Mouse (Mus musculus) kidney, adult 2 months (tissue): Measurements from ENCODE around the gene Uqcr11. TPM values are rescaled to one million over a fixed set of nuclear protein-coding genes. Genes with fewer than 3 reads are reported as not detected.

Experiments used
- DNase-seq: peaks from one replicate; pipeline ENCODE4 v3.0.0; 2021
- H3K27ac ChIP-seq: fragments of 200-500 bp; 2 replicates; pipeline ENCODE4 v1.5.1; 2012; ENCODE audit warnings: low read depth, low read length, control low read depth, inconsistent platforms; ENCODE audit not compliant: insufficient read depth
- H3K27me3 ChIP-seq: fragments of 200-500 bp; replicated peaks from 2 replicates; pipeline ENCODE4 v1.6.1; 2012; ENCODE audit warnings: mild to moderate bottlenecking, moderate library complexity, low read length, inconsistent platforms; ENCODE audit not compliant: control insufficient read depth, insufficient read depth
- H3K36me3 ChIP-seq: fragments of 200-500 bp; 2 replicates; pipeline ENCODE4 v1.6.1; 2012; ENCODE audit warnings: mild to moderate bottlenecking, moderate library complexity, low read length, inconsistent platforms; ENCODE audit not compliant: control insufficient read depth, insufficient read depth
- H3K4me1 ChIP-seq: fragments of 200-500 bp; 2 replicates; pipeline ENCODE4 v1.6.1; 2011; ENCODE audit warnings: low read length; ENCODE audit not compliant: control insufficient read depth, insufficient read depth
- H3K4me3 ChIP-seq: fragments of 200-500 bp; 2 replicates; pipeline ENCODE4 v1.5.1; 2011; ENCODE audit warnings: mild to moderate bottlenecking, low read depth, low read length, control low read depth; ENCODE audit not compliant: insufficient read depth
- CTCF ChIP-seq: fragments of 200-500 bp; conservative IDR thresholded peaks from 2 replicates; pipeline ENCODE4 v1.5.1; 2011; ENCODE audit warnings: low read depth, mild to moderate bottlenecking, control low read depth, low read length, moderate library complexity, mixed read lengths; ENCODE audit not compliant: insufficient read depth, insufficient read length
- POLR2A ChIP-seq: fragments of 200-500 bp; IDR thresholded peaks from one replicate; pipeline ENCODE4 v1.6.1; 2011; ENCODE audit warnings: low read depth, low read length, control low read depth
- whole genome bisulfite sequencing: fragments of 180-500 bp; shearing (Covaris S2); methylation state at CpG from one replicate; pipeline ENCODE4 v1.1.7; 2018; 5-methylcytosine and 5-hydroxymethylcytosine counted together
- polyA plus RNA-seq: library from polyadenylated mRNA; depleted of rRNA; stranded (reverse); fragments of >200 nt; gene quantifications from 2 replicates; pipeline ENCODE4 v1.2.3, GENCODE M21; 2012

Uqcr11 gene
- polyA plus RNA-seq, 1 experiment = 3,968 TPM

DNA sequence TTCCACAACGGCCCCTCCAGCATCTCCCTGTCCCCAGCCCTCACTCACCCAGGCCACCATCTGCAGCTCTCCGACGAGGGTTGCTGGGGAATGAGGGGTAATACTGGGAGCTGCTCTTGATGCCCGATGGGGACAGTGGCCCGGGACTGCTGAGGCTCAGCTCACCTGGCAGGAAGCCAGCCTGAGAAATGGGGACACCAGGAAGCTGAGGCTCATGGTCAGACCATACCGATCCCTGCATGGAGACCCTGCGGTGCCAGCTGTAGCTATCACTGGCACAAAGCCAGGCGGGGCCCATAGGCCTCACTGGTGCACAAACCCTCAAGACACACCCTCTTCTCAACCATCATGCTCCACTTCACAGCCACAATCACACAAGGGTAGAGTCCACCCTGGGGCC is 12.8 kb upstream of the Uqcr11 start:
- 80% methylated on average over 8 of the region's 8 CpGs for WGBS
- H3K27ac ChIP-seq = no peak overlapping the region
- no peak for DNase-seq
- peaks cover 1% of the 10 kb centered on the region; the same call in 1 of the 2 replicates for H3K36me3 ChIP-seq
- no peaks in the 10 kb centered on the region for H3K27me3 ChIP-seq
- no peak overlapping the region for H3K4me3 ChIP-seq
- no peaks in the 10 kb centered on the region for H3K4me1 ChIP-seq
- TF ChIP-seq CTCF (no peak), POLR2A (no peak)

DNA sequence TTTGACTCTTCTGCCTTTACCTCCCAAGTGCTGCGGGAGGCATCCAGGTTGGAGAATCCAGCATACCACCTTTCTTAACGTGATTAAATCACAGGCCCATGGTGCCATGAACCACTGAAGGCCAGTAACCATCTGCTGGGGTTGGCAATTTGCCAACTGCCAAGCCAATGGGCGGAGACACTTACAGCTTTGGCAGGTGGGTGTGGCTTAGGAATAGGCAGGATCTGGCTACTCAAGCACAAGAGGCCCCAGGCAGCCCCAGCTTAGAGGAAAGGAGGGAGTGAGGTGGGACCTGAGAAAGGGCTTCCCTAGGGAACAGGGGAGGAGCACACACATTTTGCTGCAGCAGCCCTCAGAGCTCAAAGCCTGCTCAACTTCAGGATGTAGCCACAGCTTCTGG is 11.7 kb upstream of the Uqcr11 start:
- Histone ChIP-seq H3K4me3 (no peak overlapping the region), H3K27ac (no peak overlapping the region), H3K27me3 (no peaks in the 10 kb centered on the region), H3K4me1 (no peaks in the 10 kb centered on the region), H3K36me3 (peaks cover 1% of the 10 kb centered on the region; the same call in 1 of the 2 replicates)
- WGBS = 54% methylated on average over 3 of the region's 3 CpGs
- DNase-seq = peak; percentile 56
- no peak for TF ChIP-seq CTCF
- TF ChIP-seq POLR2A = no peak

DNA sequence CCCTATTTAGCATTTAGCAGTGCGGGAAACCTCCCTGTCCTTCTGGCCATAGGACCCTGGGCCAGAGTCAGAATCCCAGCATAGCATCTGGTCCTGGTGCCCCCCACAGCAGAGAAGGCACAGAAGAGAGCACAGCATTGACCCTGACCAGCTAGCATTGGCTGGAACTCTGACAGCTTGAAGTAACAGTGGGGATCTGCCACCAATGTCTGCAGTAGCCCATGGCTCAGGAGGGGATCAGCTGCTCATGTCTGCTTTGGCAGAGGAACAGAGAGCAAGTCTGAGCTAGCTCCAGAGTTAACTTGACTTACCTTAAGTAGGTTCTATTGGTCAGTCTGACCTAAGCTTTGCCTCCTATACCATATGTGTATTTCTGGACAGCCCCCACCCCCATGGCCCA is 11.2 kb upstream of the Uqcr11 start:
- whole genome bisulfite sequencing = 89% methylated on average over 1 of the region's 1 CpGs
- Histone ChIP-seq H3K27ac (no peak overlapping the region), H3K27me3 (no peaks in the 10 kb centered on the region), H3K36me3 (peaks cover 1% of the 10 kb centered on the region; the same call in 1 of the 2 replicates), H3K4me1 (no peaks in the 10 kb centered on the region), H3K4me3 (no peak overlapping the region)
- no peak for DNase-seq
- TF ChIP-seq POLR2A = no peak

DNA sequence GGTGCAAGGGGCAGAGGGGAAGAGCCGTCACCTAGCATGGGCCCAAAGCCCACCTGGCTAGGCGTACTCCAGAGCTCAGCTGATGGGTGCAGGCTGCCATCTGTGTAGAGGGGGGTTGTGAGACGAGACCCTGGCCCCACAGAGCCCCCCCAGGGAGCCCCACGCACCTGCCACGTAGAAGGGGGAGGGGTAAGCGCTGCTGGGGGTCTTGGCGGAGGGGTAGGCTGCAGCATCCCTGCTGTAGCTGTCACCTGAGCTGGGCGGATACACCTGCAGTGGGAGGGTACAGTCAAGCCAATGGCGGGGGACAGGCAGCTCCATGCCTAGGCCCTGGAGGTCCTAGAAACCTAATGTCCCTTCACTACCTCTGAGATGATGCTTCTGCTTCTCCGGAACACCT is 10.7 kb upstream of the Uqcr11 start:
- TF ChIP-seq POLR2A (no peak), CTCF (no peak)
- WGBS = 95% methylated on average over 10 of the region's 10 CpGs
- H3K4me1 ChIP-seq = no peaks in the 10 kb centered on the region
- no peaks in the 10 kb centered on the region for H3K27me3 ChIP-seq
- H3K27ac ChIP-seq = no peak overlapping the region
- no peak overlapping the region for H3K4me3 ChIP-seq
- H3K36me3 ChIP-seq = peaks cover 1% of the 10 kb centered on the region; the same call in 1 of the 2 replicates
- DNase-seq = no peak

DNA sequence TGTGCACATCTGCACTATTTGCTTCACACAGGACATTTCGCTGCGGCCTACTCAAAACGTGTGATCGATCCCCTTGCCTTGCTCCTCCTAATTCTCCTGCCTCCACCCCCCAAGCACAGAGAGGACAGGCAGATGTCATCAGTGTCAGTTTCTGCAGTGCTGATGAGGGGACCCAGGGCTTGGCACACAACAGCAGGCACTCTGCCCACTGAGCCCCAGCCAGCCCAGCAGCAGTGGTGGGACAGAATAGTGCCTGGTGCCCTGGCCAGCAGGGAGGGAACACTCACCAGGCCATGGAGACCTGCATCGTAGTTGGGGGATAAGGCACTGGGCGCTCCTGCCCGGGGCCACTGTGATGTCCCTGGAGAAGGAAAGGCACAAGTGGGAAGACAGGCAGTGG is 8.9 kb upstream of the Uqcr11 start:
- H3K4me3 ChIP-seq = no peak overlapping the region
- H3K36me3 ChIP-seq = peaks cover 1% of the 10 kb centered on the region; the same call in 1 of the 2 replicates
- WGBS = 90% methylated on average over 7 of the region's 7 CpGs
- no peak overlapping the region for H3K27ac ChIP-seq
- no peaks in the 10 kb centered on the region for H3K27me3 ChIP-seq
- DNase-seq = no peak
- TF ChIP-seq POLR2A (no peak), CTCF (no peak)
- no peaks in the 10 kb centered on the region for H3K4me1 ChIP-seq

DNA sequence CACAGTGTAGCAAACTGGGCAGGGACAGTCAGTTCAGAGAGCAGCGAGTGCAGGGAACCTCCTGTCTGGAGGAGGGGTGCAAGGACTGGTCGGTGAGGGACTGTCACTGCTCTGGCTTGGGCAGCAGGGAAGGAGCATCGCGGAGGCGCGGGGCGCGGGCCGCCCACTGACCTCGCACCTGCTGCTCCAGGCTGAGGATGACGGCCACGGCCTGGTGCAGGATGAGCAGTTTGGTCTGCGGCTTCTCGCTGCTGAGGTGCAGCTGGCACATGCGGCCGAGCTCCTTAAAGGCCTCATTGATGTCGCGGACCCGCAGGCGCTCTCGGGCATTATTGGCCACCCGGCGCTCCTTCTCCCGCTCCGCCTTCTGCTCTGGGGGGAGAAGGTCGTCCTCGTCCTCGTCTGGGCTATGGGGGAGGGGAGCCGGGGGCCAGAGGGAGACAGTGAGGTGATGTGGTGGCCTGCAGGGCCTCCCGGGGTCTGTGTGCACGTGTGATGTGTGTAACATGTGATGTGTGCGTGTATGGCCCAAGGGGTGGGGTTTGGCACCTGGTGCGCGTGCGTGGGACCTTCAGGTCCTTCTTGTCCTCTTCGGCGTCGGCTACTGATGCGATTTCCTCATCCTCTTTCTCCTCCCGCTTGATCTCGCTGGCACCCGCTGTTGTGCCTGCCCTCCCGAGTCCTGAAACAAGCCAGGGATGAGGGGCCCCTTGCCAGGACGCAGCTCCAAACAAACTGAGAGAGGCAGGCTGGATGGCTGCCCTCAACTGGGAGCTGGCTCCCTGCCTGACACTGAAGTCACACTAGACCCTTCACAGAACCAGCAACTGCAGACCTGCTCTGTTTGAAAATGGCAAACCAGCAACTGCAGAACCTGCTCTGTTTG is 6.3 kb upstream of the Uqcr11 start:
- TF ChIP-seq POLR2A (no peak), CTCF (no peak)
- 84% methylated on average over 44 of the region's 44 CpGs for WGBS
- Histone ChIP-seq H3K27ac (no peak overlapping the region), H3K36me3 (peaks cover 1% of the 10 kb centered on the region; the same call in 1 of the 2 replicates), H3K27me3 (no peaks in the 10 kb centered on the region), H3K4me3 (no peak overlapping the region), H3K4me1 (no peaks in the 10 kb centered on the region)
- no peak for DNase-seq

DNA sequence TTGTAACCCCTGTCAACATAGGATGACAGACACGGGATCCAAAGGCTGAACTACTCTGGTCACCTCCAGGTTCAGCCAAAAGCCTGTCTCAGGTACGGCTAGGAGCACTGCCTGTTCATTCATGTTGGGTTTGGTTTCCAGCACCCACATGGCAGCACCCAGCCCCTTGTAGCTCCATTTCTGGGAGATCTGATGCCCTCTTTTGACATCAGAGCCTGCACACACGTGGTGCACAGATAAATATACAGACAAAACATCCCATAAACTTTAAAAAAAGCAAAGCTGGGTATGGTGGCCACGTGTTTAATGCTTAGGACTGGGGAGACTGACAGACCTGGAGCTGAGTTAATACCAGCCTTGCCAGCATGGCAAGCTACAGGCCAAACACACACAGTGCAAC is 1.3 kb upstream of the Uqcr11 start:
- peaks cover 12% of the 10 kb centered on the region for H3K4me1 ChIP-seq
- H3K27me3 ChIP-seq = no peaks in the 10 kb centered on the region
- no peak for DNase-seq
- H3K27ac ChIP-seq = no peak overlapping the region
- H3K36me3 ChIP-seq = no peaks in the 10 kb centered on the region; the same call in 1 of the 2 replicates
- no peak overlapping the region for H3K4me3 ChIP-seq
- WGBS = 41% methylated on average over 4 of the region's 4 CpGs
- TF ChIP-seq POLR2A (no peak), CTCF (no peak)
